Mouse (Mus musculus): ENCODE results near the gene Prr13.

DNA sequence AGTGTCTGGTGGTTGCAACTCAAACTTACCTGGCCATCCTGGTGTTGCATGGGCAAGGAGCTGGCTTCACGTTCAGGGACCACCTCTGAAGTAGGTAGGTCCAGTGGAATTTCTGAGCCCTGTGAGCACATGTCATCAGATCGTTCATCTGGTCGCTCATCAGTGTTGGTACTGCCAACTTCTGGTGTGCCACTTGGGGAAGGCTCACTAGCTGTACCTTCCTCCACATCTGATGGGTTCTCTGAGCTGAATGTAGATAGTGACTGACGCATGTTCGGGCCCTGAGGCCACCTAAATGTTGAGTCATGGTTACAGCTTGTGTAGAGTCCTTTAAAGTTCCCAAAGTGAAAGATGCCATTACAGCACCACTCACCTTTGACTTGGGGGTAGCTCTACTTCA lies 41.7 kb downstream of the Prr13 start:
- TF ChIP-seq CTCF (IDR thresholded peaks at IDR 0.05; ENCODE audit: borderline replicate concordance, control insufficient read depth, extremely low read depth, insufficient read depth, low read length, poor library complexity) (no peak), POLR2A (IDR thresholded peaks at IDR 0.05; ENCODE audit: control insufficient read depth, extremely low read depth, insufficient read depth, low read length, poor library complexity) (no peak)

Measured in thymus, adult 2 months (tissue).